Mouse (Mus musculus) olfactory bulb, adult 2 months (tissue): ENCODE data around the gene Ndn. TPM values are rescaled to one million over a fixed set of nuclear protein-coding genes. Genes with fewer than 3 reads are reported as not detected.

ENCODE experiments used
- H3K27ac ChIP-seq: fragments of 200-500 bp; 2 replicates; pipeline ENCODE4 v1.5.1; 2012; ENCODE audit warnings: low read depth, low read length; ENCODE audit not compliant: insufficient read depth
- H3K4me1 ChIP-seq: fragments of 200-500 bp; 2 replicates; pipeline ENCODE4 v1.6.1; 2012; ENCODE audit warnings: low read length; ENCODE audit not compliant: control insufficient read depth, insufficient read depth
- H3K4me3 ChIP-seq: fragments of 200-500 bp; 2 replicates; pipeline ENCODE4 v1.5.1; 2012; ENCODE audit warnings: mild to moderate bottlenecking, low read depth, low read length, moderate library complexity; ENCODE audit not compliant: insufficient read depth
- CTCF ChIP-seq: fragments of 200-500 bp; IDR thresholded peaks from 2 replicates; pipeline ENCODE4 v1.5.1; 2012; ENCODE audit warnings: low read depth, mild to moderate bottlenecking, low read length, moderate library complexity; ENCODE audit not compliant: insufficient read depth
- POLR2A ChIP-seq: fragments of 200-500 bp; IDR thresholded peaks from 2 replicates; pipeline ENCODE4 v1.6.1; 2012; ENCODE audit warnings: mild to moderate bottlenecking, low read depth, low read length, moderate library complexity; ENCODE audit not compliant: insufficient read depth
- whole genome bisulfite sequencing: fragments of 180-500 bp; shearing (Covaris S2); methylation state at CpG from one replicate; pipeline ENCODE4 v1.1.7; 2018; 5-methylcytosine and 5-hydroxymethylcytosine counted together
- polyA plus RNA-seq: library from polyadenylated mRNA; stranded (reverse); fragments of >200 nt; gene quantifications from 2 replicates; pipeline ENCODE4 v1.2.4, GENCODE M21; 2012; ENCODE audit warnings: low replicate concordance; ENCODE audit not compliant: missing spikeins, insufficient read depth, insufficient read length

Ndn gene
- polyA plus RNA-seq: 110 TPM in 1 of 2 replicates, not detected in the other

DNA sequence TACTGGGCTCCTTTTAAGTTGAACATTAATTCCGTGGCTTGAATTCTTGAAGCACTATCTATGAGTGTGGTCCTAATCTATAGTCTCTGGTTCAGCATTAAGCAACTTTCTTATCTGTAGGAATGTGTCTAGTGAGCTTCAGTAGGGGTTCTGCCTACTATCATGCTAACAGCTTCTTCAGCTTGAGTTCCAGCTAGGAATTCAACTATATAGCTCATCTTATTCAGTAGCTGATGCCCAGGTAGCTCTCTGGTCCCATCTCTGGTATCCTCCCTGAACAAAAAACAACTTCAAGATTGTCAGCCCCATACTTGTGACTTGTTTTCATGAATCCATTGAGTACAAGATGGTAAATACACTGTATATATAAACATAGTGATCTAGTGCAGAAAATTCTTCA is at the start of gene Ndn:
Gene Ndn, plus strand, starts transcription at position 301 of the 400 bp plus-strand sequence.
- Histone ChIP-seq H3K27ac (no peak within 1 kb of the TSS), H3K4me3 (no peak within 1 kb of the TSS), H3K4me1 (peaks cover 5% of the 10 kb centered on the region)
- WGBS: 74% methylated on average over 1 of the region's 1 CpGs
- TF ChIP-seq CTCF (no peak), POLR2A (no peak)

DNA sequence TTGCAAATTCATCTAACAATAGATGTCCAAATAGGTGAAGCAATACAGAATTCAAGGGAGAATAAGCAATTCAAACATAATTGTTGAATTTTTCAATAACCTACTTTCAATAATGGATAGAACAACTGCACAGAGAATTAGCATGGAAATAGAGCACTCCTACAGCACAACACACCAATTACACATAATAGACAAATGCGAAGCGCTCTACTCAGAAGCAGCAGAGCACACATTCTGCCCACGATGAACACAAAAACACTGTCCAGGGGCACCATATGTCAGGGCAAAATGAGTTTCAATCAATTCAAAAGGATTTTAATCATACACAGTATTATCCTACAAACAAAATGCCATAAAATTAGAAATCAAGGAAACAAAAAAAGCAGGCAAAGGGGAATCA is 43.9 kb upstream of the Ndn start:
- no peak overlapping the region for H3K27ac ChIP-seq
- 65% methylated on average over 3 of the region's 3 CpGs for WGBS
- no peak overlapping the region for H3K4me3 ChIP-seq
- TF ChIP-seq CTCF: no peak
- no peak for TF ChIP-seq POLR2A
- no peaks in the 10 kb centered on the region for H3K4me1 ChIP-seq

DNA sequence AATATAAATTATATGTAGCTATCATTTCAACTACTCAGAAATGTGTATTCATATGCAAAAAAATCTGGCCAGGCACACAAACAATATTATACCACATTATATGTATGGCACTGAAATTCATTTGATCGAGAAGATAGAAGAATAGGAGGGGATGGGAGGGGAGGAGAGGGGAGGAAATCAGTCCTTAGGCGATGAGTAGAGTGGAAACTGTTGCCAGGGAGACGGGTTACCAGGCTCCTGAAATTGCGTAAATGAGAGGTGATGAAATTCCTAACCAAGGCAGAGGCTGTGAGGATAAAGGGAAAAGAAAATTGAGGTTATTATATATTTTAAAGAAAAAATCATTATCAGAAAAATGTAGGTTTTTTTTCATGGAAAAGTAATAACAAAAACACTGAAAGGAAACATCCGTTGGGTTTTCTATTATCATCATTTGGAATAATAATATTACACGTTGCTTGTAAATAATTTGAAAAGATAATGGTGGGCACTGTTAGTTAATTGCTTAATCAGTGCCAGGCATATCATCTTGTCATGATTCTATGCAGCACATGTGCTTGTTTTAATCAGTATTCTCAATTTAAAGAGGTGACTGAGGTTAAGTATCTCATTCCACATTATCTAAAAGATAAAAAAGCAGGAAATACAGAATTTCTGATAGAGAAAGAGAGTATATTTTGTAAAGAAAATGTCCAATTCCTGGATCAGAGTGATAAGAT is 39.3 kb upstream of the Ndn start:
- no peaks in the 10 kb centered on the region for H3K4me1 ChIP-seq
- no peak overlapping the region for H3K4me3 ChIP-seq
- H3K27ac ChIP-seq: no peak overlapping the region
- no peak for TF ChIP-seq POLR2A
- TF ChIP-seq CTCF: no peak
- WGBS: 40% methylated on average over 6 of the region's 6 CpGs

DNA sequence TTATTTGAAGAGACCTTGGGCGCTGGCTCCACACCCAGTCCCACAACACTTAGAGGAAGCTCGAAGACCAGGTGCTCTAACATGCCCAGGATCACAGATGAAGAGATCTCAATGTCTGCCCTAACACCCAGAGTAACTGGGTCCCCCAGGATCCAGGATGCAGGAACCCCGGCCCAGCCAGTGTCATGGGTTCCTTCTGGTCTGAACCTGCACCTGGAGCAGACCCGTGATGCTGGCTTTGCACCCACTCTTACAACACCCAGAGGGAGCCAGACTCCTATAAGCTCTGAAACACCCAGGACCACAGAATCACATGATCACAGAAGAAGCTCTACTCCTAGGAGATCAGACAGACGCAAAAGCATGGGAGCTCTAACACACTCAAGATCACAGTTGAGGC is 29.6 kb upstream of the Ndn start:
- Histone ChIP-seq H3K4me3 (no peak overlapping the region), H3K27ac (no peak overlapping the region), H3K4me1 (no peaks in the 10 kb centered on the region)
- TF ChIP-seq POLR2A (no peak), CTCF (no peak)
- 73% methylated on average over 5 of the region's 5 CpGs for WGBS

DNA sequence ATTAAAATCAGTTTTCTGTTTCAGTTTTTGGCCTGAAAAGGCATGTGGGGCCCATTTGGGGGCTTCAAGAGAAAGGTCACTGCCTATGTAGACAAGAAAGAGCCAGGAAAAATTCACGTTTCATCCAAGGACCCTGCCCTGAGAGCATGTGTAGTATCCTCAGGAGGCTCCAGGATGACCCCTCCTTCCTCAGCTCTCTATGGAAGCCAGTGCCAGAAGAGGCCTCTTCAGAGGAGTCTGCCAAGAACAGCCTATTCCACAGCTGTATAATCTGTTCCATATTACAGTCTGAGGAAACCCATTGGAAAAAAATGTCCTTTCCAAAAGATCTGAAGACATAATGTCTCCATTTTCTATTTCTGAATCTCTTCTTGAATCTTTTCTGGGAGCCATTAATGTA is 958 bp upstream of the Ndn start:
- Histone ChIP-seq H3K27ac (no peak overlapping the region), H3K4me1 (peaks cover 5% of the 10 kb centered on the region), H3K4me3 (no peak overlapping the region)
- TF ChIP-seq CTCF: no peak
- no peak for TF ChIP-seq POLR2A
- WGBS: 48% methylated on average over 1 of the region's 1 CpGs

DNA sequence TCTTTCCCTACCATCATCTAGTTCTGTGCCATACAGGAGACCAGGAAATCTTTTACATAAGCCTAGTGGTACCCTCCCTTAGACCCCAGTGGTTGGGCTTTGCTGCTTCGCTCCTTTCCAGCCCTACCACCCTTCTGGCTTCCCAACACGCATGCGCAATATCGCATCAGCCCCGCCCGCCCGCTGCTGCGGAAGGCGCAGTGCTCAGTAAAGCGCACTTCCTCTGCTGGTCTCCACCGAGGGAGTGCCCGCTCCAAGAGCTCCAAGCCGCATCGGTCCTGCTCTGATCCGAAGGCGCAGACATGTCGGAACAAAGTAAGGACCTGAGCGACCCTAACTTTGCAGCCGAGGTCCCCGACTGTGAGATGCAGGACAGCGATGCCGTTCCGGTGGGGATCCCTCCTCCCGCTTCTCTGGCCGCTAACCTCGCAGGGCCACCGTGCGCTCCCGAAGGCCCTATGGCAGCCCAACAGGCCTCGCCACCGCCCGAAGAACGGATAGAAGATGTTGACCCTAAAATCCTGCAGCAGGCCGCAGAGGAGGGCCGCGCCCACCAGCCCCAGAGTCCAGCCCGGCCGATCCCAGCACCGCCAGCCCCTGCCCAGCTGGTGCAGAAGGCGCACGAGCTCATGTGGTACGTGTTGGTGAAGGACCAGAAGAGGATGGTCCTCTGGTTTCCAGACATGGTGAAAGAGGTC is 1.9 kb downstream of the Ndn start:
- Histone ChIP-seq H3K4me3 (peak overlapping the region; percentile 51), H3K4me1 (peaks cover 5% of the 10 kb centered on the region), H3K27ac (no peak overlapping the region)
- TF ChIP-seq POLR2A: peak; percentile 52; the same call in 1 of the 2 replicates
- no peak for TF ChIP-seq CTCF
- 18% methylated on average over 42 of the region's 42 CpGs for WGBS

DNA sequence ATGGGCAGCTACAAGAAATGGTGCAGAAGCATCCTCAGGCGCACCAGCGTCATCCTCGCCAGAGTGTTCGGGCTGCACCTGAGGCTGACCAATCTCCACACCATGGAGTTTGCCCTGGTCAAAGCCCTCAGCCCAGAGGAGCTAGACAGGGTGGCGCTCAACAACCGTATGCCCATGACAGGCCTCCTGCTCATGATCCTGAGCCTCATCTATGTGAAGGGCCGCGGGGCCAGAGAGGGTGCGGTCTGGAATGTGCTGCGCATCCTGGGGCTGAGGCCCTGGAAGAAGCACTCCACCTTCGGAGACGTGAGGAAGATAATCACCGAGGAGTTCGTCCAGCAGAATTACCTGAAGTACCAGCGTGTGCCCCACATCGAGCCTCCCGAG is 2.4 kb downstream of the Ndn start:
- Histone ChIP-seq H3K4me3 (peak overlapping the region; percentile 51), H3K4me1 (peaks cover 5% of the 10 kb centered on the region), H3K27ac (no peak overlapping the region)
- WGBS: 43% methylated on average over 17 of the region's 17 CpGs
- TF ChIP-seq CTCF (no peak), POLR2A (no peak)

DNA sequence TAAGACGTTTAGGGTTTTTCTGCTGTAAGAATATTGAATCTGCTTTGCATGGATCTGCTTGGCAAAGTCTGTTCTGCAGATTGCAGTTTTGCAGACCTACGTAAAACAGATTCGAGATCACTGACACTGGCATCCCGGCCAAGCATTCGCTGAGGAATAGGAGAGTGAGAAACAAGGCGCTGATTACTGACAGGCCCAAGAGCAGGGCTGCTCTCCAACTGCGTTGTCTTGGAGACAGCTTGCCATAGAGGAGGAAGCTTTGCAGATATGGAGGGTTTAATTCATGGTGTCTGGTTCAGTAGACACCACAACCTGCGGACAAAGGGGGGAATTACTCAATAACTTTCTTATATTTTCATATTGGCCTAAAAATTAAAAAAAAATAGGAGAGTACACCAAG is 4.9 kb downstream of the Ndn start:
- TF ChIP-seq CTCF (no peak), POLR2A (no peak)
- Histone ChIP-seq H3K27ac (no peak overlapping the region), H3K4me3 (no peak overlapping the region), H3K4me1 (peaks cover 5% of the 10 kb centered on the region)
- 49% methylated on average over 8 of the region's 8 CpGs for WGBS

DNA sequence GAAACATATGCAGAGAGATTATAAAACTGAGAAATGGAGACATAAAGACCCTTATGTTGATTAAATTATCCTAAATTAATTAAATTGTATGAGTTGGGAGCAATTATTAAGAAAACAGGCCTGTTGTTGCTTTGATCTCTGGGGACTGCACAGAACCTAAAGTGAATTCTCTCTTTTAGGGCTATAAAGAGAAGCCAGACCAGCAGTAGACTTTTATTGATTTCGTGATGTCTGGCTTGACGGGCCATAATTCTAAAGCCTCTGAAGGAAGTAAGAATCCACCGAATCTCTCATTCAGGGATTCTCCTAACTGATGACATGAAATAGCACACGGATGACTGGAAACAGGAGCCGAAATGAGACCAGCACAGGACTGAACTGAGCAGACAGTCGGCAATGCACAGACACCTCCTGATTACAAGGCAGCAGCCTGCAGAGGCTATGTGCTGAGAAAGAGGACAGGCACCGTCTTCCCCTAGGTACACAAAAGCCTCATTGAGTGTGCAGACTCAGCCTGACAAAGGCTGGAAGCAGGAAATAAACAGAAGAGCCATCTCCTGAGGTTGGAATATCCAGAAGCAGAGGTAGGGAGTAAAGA is 18.8 kb downstream of the Ndn start:
- TF ChIP-seq CTCF (no peak), POLR2A (no peak)
- Histone ChIP-seq H3K4me3 (no peak overlapping the region), H3K4me1 (no peaks in the 10 kb centered on the region), H3K27ac (no peak overlapping the region)
- 75% methylated on average over 7 of the region's 7 CpGs for WGBS
